Mouse (Mus musculus) NIH3T3 (cell line): Measurements from ENCODE around the gene Rhbg.
"Not testable (repeated sequence)": the region's sequence is repeated elsewhere in the genome, so short reads cannot be mapped to it uniquely, and the experiment has no call there.

Experiments used
- DNase-seq: peaks from one replicate; pipeline ENCODE4 v3.0.0-alpha.2; 2012; ENCODE audit warnings: low read depth

Gene Rhbg

DNA sequence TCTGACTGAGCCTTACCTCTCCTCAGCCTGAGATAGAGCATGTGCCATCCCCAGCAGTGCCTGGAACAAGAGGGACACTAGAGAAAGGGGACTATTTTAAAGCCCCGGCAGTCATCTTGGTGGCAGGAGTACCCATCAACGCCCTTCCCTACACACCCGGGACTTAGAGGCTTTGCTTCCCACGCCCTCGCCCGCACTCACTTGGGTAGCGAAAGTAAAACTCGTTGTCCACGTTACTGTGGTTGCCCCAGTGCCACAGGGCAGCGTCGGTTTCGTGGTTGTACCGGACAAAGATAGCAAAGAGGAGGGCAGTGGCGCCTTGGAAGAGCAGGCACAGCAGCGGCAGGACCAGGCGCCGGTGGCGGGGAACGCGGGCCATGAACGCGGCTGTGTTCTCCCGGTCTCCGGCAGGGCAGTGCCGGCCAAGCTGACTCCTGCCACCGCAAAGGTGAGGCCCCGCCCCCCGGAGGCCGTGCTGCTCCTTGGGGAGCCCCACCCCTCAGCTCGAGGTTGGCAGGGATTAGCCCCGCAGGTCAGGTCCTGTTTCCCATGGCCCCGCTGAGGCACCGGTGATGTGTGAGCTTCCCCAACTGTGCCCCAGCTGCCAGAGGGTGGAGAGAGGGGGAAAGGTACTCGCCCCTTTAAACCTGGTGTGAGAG lies at the start of gene Rhbg:
Gene Rhbg, minus strand, starts transcription at position 442 of the 659 bp plus-strand sequence.
- no peak for DNase-seq

DNA sequence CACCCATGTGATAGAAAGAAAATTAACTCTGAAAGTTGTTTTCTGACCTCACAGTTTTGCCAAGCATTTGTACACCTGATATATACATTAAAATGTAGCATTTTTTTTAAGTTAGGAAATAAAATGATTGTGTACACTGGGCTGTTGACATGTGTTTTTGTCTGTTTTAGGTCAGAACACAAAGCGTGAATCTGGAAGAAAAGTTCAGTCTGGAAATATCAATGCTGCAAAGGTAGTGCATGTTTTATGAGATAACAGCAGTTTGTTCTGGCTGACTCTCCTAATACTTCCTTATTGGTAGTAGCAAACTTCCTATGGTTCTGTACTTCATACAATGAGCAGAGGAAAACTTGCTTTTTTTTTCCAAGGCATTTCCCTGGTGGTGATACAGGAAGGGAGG lies 44.7 kb upstream of the Rhbg start:
- DNase-seq = no peak

DNA sequence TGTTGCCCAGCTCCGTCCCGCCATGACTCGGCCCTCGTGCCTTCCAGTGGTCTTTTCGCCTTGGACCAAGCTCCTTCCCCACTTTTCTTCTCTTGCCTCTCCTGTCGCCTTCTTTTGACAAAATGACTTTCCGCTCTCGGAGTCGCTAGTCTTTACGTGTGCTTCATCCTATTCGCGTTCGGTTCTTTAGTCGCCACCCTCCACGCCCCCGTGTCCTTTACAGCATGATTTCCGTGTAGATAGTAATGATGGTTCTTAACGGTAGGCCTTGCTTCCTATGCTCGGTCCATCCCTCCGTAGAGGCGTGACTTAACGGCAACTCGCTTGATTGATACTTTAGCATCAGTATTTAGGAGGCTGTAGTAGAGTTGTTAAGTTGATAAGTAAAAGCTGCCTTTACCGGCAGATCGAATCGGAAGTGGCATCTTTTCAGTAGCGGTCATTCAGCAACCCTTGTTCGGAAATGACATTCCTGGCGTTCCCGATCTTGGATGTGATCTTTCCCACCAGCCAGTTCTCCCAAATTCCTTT lies 42.9 kb upstream of the Rhbg start:
- DNase-seq = no peak

DNA sequence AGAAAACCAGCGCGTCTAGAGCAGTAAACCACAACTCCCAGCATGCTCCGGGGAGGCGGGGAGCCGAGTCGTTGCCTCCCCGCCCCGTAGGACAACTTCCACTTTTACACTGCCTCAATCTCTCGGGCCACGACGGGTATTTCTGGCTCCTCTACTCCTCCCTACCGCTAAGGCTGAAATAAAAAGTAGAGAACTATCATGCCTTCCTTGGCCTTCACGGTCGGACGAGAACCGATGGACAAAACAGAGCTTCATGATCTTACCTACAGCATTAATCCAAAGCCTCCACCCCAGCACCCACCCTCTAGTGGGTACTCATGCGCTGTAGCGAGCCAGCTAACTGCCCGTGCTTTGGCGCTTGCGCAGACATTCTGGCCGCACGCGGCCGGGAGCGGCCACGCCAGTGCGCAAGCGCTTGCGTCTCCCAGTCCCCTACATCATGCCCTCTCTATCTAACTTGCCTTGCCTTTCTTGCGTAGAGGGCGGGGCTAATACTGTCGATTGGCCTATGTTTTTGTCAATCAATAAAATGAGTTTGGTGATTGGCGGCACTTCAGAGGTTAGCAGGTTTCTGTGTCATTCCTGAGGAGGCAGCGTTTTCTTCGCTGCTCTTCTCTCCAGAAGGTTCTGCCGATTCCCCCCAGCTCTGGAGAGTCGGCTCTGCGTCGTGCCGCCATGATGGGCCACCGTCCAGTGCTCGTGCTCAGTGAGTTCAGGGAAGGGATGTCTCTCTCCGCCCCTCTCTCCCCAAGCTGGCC lies 42.2 kb upstream of the Rhbg start, which contains the start of the genes Tsacc and Cct3:
Gene Tsacc, minus strand, starts transcription at position 439 of the 758 bp plus-strand sequence.
Gene Cct3, plus strand, starts transcription at position 556 of the 758 bp plus-strand sequence.
- peak; percentile 99 for DNase-seq

DNA sequence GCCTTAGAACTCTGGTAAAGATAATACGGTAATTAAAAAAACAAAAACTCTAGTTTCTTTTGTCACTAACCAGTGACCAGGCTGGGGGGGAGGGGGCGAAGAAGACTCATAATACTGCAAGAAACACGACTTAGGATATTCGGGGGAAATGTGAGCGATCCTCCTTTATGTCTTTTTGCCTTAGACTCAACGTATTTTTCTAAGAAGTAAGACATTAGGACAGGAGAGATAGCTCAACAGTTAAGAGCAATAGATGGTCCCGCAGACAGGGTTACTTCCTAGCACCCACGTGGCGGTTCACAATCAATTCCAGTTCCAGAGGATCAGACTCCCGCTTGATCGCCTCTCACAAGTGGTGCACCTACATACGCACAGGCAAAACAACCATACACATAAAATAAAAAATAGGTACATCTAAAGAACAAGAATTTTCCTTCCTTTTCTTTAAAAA lies 41.6 kb upstream of the Rhbg start:
- no peak for DNase-seq

DNA sequence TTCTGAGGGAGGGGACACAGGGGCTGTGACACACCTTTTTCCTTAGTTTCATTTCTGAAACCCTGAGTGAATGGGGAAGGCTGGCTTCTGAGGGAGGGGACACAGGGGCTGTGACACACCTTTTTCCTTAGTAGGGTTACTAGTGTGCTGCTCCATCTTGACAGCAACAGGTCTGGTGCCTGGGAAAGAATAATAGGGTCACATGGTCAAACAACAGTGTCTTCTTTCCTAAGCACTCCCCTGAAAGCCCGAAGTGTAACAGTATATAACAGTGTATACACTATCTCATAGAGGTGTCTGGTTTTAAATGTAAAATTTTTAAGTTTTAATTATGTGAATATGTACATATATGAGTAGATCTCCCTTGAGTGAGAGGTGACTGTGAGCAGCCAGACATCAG lies 40.8 kb upstream of the Rhbg start:
- DNase-seq = not testable (repeated sequence)

DNA sequence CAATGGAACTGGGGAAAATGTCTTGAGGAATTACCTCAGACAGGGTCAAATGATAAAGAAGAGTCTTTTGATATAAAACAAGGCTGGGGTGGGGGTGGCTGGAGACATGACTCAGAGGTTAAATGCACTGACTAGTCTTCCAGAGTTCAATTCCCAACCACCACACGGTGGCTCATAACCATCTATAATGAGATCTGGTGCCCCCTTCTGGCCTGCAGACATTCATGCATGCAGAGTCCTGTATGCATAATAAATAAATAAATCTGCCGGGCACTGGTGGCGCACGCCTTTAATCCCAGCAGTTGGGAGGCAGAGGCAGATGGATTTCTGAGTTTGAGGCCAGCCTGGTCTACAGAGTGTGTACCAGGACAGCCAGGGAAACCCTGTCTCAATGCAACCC lies 37.5 kb upstream of the Rhbg start:
- DNase-seq = peak; percentile 60

DNA sequence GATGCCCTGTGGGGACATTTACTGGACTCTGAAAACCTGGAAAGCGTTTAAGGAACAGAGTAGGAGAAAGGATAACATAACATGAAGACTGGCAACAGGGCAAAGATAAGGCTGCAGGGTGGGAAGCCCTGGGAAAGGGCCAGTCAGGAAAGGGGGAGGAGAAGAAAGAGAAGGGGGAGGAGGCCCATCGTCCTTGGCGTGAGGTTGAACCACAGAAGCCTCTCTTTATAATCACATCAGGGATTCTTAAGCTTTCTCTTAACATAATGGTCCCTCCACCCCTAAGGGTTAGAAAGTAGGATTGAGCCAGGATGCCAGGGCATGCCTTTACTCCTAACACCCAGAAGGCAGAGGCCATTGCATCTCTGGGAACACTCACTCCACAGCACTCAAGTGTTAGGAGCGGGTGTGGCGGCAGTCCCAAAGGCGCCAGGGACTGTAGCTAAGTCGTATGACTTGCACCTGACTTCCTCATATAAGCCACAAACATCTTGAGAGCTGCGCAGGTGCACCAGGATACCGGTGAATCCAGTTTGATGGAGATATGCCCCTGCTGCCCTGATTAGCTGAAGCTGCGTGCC lies 33.7 kb upstream of the Rhbg start:
- not testable (repeated sequence) for DNase-seq

DNA sequence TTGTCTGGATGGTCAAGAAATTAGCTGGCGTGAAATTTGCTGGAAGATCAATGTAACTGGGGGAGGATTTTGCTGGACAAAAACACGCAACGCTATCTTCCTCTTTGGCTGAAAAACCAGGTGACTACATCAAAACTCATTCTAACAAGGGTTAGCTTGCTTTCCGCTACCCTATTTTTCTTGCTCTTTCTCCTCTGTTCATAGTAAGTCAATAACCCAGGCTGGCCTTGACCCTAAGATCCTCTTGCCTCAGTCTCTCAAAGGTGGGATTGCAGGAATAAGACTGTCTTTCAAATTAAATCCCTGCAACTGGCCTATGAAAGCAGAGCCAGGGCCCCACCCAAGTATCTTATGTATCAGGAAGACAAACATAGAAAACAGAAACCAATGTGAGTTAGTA lies 32.6 kb upstream of the Rhbg start, which contains the start of gene Gm38392:
Gene Gm38392, minus strand, starts transcription at position 101 of the 400 bp plus-strand sequence.
- no peak for DNase-seq

DNA sequence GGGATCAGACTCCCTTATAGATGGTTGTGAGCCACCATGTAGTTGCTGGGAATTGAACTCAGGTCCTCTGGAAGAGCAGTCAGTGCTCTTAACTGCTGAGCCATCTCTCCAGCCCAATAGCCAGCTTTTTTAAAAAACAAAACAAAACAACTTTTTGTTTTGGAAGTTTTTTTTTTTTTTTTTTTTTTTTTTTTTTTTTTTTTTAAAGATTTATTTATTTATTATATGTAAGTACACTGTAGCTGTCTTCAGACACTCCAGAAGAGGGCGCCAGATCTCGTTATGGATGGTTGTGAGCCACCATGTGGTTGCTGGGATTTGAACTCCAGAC lies 31.0 kb upstream of the Rhbg start:
- not testable (repeated sequence) for DNase-seq

DNA sequence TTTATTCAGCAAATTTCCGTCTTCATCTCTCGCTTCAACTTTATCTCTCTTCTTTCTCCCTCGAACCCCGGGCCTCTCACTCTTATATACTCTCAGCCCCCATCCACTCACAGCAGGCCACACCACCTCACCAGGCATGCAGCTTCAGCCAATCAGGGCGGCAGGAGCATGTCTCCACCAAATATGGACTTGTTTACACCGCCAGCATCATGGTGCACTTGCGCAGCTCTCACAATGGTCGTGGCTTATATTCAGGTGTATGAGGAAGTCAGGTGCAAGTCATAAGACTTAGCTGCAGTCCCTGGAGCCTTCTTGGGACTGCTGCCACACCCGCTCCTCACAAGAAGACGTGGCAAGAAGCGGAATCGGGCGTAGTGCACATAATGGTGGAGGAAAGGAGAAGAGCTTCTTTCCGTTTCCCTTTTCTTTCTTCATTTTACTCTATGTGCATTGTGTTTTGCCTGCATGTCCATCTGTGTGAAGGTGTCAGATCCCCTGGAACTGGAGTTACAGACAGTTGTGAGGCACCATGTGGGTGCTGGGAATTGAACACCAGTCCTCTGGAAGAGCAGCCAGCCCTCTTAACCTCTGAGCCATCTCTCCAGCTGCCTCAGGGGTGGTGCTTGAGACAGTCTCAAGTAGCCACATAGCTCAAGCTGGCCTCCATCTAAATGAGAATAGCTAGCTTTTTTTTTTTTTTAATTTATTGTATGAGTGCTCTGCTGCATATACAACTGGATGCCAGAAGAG lies 30.5 kb upstream of the Rhbg start:
- DNase-seq = not testable (repeated sequence)

DNA sequence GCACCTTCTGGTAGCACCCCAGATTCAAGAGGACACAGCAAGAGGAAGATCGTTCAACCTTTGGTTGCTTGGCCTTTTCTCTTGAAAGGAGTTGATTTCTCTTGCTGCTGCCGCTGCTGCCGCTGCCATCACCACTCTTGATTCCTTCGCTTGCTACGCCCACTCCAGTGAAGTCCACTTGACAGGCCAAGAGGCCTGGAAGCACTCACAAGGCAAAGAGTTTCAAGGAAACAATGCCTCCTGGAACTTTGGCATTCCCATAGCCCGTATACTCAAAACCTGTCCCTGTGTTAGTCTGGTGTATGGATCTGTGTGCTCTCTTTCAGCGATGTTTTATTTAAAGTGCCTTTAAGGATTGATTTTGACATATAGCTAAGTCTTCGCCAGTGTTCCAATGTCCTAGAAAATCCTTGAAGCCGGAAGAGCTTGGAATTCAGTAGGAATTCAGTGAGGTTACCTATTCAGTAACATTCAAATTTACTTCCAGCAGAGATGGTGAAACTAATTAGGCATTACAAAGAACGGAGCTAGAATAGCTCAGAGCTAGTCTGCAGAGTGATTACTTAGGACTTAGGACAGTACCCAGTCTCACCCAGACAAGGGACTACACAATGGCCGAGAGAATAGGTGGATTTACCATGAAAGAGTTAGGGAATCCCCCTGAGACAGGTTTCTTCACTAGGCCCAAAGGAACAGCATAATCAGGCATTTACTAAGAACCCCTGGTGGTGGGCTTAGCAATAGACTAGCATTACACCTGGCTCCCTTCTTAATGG lies 26.8 kb upstream of the Rhbg start:
- not testable (repeated sequence) for DNase-seq

DNA sequence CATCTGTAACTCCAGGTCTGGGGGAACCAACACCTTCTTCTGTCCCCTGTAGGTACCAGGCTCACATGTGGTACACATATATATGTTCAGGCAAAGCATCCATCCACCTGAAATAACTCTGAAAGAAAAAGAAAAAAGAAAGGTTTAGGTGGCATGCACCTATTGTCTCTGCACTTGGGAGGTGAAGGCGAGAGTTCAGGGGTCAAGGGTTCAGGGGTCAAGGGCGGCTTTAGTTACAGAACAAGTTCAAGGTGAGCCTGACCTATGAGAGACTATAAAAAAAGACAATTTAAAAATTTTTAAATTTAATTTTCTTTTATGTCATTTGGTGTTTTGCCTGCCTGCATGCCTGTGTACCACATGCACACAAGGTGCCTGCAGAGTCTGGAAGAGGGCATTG lies 25.5 kb upstream of the Rhbg start:
- DNase-seq = no peak

DNA sequence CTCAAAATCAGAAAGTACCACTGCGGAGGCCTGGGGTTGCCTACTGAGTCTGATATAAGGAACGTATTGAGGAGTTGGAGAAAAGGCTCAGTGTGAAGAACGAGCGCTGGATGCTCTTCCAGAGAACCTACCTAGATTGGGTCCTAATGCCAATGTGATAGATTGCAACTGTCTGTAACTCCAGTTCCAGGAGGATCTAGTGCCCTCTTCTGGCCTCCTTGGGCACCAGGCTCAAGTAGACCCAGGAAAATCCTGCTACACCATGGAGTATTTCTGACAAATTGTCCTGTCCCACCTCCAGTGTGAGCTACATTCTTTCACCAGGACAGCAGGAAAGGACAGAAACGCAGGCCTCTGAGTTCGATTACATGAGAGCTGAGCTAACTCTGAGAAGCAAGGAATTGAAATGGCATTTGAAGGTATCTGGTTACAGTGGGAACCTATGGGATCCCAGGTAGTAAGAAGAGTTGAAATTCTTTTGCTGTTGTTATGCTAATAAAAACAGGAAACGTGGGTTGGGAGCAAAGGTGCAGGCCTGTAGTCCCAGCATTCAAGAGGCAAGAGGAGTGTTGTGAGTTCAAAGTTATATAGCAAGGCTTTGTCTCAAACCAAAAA lies 22.1 kb upstream of the Rhbg start:
- DNase-seq = peak; percentile 63

DNA sequence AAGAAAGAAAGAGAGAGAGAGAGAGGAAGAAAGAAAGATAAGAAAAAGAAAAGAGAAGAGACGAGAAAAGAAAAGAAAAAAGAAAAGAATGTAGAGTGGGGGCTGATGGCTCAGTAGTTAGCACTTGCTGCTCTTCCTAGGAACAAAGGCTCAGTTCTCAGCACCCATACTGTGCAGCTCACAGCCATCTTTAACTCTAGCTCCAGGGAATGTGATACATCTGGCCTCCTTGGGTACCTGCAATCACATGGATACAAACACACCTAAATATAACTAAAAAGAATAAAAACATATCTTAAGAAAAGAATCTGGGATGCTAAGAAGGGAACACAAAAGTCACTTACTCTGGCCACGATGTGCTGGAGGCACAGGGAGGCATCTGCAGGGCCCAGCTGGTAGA lies 21.6 kb upstream of the Rhbg start:
- no peak for DNase-seq

DNA sequence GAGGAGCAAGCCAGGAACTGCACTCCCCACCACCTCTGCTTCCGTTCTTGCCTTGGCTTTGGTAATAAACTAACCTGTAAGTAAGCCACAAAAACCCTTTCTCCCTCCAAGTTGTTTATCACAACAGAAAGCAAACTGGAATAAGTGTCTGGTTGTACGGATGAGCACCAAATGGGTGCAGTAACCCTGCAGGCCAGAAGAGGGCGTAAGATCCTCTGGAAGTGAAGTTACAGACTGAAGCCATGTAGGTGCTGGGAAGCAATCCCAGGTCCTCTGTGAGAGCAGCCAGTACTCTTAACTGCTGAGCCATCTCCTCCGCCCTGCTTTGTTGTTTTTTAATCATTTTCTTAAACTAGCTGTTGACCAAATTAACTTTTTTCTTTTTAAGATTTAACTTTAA lies 19.5 kb upstream of the Rhbg start:
- no peak for DNase-seq

DNA sequence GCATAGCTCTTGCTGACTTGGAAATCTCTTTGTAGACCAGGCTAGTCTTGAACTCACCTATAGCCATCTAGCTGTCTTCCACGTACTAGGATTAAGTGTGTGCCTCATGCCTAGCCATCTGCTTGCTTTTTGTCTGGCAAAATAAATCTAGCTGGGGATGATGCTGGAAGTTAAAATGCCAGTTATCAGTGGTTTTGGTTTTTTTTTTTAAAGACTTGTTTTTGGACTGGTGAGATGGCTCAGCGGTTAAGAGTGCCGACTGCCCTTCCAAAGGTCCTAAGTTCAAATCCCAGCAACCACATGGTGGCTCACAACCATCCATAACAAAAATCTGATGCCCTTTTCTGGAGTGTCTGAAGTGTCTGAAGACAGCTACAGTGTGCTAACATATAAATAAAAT lies 17.4 kb upstream of the Rhbg start:
- DNase-seq = no peak

DNA sequence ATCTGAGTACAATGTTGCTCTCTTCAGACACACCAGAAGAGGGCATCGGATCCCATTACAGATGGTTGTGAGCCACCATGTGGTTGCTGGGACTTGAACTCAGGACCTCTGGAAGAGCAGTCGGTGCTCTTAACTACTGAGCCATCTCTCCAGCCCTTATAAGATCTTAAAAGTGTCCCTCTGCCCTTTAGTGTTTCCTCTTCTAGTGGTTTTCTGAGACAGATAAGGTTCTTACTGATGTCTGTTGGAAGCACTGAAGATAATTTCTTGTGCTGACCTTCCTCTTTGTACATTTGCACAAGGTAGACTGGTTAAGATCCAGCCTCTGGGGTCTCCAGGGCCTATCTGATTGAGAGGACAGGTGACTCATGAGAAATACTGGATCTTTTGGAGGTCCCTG lies 16.8 kb upstream of the Rhbg start:
- DNase-seq = not testable (repeated sequence)

DNA sequence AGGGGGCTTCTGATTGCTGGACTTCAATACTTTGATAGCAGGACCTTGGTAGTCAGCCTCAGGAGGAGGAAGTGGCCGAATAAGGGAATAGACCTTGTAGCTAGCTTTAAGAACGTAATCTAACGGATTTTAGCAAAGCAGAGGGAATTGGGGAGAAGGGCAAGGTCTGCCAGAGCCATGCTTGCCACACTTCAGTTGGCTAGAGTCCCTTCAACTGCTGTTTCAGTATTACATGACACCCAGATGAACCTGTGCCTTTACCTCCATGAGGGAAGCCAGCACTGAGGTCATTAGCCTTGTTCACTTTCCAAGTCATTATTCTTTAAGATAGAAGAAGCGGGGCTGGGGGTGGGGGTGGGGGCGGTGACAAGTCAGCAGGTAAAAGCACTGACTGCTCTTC lies 14.5 kb upstream of the Rhbg start:
- DNase-seq = no peak

DNA sequence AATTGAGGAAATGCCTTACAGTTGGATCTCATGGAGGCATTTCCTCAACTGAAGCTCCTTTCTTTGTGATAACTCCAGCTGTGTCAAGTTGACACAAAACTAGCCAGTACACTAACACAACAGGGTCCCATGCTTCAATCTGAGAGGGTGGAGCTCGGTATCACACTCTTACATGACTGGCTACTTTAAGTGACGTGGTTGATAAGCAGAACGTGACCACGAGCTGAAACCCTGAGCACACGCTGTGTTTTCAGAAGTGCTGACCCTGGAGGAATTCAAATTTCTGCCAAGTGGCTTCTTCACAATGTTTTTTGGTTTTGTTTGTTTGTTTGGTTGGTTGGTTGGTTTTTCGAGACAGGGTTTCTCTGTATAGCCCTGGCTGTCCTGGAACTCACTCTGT lies 13.5 kb upstream of the Rhbg start:
- DNase-seq = not testable (repeated sequence)

DNA sequence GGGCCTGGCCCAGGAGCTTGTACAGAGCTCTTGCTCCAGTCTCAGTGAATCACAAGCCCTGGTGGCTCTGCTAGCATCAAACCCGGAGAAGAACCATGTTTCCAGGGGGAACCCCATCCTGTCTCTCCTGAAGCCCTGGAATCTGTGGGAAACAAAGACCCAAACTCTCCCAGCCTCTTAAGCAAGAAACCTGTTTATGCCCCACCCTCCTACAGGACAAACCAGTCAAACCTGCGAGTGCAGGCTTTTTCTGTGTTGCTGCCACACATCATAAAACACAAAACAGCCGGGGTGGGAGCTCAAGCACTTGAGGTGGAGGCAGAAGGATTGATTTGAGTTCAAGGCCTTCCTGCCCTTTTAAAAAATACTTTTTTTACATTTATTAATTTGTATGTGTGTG lies 7.8 kb upstream of the Rhbg start:
- no peak for DNase-seq
